Mouse (Mus musculus) embryonic facial prominence, embryonic 10.5 days (tissue): ENCODE data around the gene Adgrl2. TPM values are rescaled to one million over a fixed set of nuclear protein-coding genes. Genes with fewer than 3 reads are reported as not detected.
A peak's percentile ranks its signal among the peaks of the same experiment; 100 is the strongest.

Source experiments
- DNase-seq: peaks from one replicate; pipeline ENCODE4 v3.0.0-alpha.2; 2017; ENCODE audit warnings: low spot score
- H3K27ac ChIP-seq: fragments of 300-500 bp; sonication (generic); replicated peaks from 2 replicates; pipeline ENCODE4 v1.5.1; 2016; ENCODE audit warnings: mild to moderate bottlenecking
- H3K27me3 ChIP-seq: fragments of 300-500 bp; sonication (generic); replicated peaks from 2 replicates; pipeline ENCODE4 v1.6.1; 2016; ENCODE audit warnings: low read depth, mild to moderate bottlenecking; ENCODE audit not compliant: poor library complexity, severe bottlenecking
- H3K36me3 ChIP-seq: fragments of 300-500 bp; sonication (generic); replicated peaks from 2 replicates; pipeline ENCODE4 v1.6.1; 2016; ENCODE audit warnings: mild to moderate bottlenecking, moderate library complexity
- H3K4me1 ChIP-seq: fragments of 300-500 bp; sonication (generic); 2 replicates; pipeline ENCODE4 v1.6.1; 2016
- H3K4me3 ChIP-seq: fragments of 300-500 bp; sonication (generic); 2 replicates; pipeline ENCODE4 v1.5.1; 2016; ENCODE audit warnings: mild to moderate bottlenecking, moderate library complexity
- H3K9me3 ChIP-seq: fragments of 300-500 bp; sonication (generic); 2 replicates; pipeline ENCODE4 v1.6.1; 2016; ENCODE audit warnings: mild to moderate bottlenecking
- WGBS: fragments of 180-500 bp; shearing (Covaris S2); methylation state at CpG from one replicate; pipeline ENCODE4 v1.1.7; 2016; 5-methylcytosine and 5-hydroxymethylcytosine counted together
- polyA plus RNA-seq: library from polyadenylated mRNA; unstranded; fragments of >200 nt; fragmentation: Nextera tagmentation; extraction: Ambion mirVana; gene quantifications from 2 replicates; pipeline ENCODE4 v1.2.1, GENCODE M21; 2016

Adgrl2 gene
- 74.0 and 77.6 TPM in 2 replicates for polyA plus RNA-seq

- 0% methylated on average over 25 of the region's 25 CpGs for WGBS
- DNase-seq: peak; percentile 27
- no peaks in the 10 kb centered on the region for H3K36me3 ChIP-seq
- H3K4me3 ChIP-seq: peak within 1 kb of the TSS; percentile 98
- peak within 1 kb of the TSS; percentile 98 for H3K27ac ChIP-seq
- H3K9me3 ChIP-seq: no peaks in the 10 kb centered on the region
- H3K4me1 ChIP-seq: peaks cover 39% of the 10 kb centered on the region
- H3K27me3 ChIP-seq: no peaks in the 10 kb centered on the region
Measured at GRCm38 (mm10) chr3:148990531-148991003, at the start of gene Adgrl2. TSS of gene Adgrl2 (minus strand) at chr3:148990555.

GRCm38 (mm10) chr3:149038771-149039170, 48.4 kb upstream of the Adgrl2 start:
- Histone ChIP-seq H3K36me3 (no peaks in the 10 kb centered on the region), H3K4me3 (no peak overlapping the region), H3K27ac (no peak overlapping the region), H3K4me1 (peaks cover 23% of the 10 kb centered on the region), H3K9me3 (no peaks in the 10 kb centered on the region), H3K27me3 (no peaks in the 10 kb centered on the region)
- DNase-seq: no peak
- WGBS: 76% methylated on average over 4 of the region's 4 CpGs

- WGBS: 75% methylated on average over 5 of the region's 5 CpGs
- H3K36me3 ChIP-seq: no peaks in the 10 kb centered on the region
- H3K27me3 ChIP-seq: no peaks in the 10 kb centered on the region
- H3K27ac ChIP-seq: no peak overlapping the region
- peaks cover 8% of the 10 kb centered on the region; the same call in 1 of the 2 replicates for H3K4me1 ChIP-seq
- DNase-seq: no peak
- H3K9me3 ChIP-seq: no peaks in the 10 kb centered on the region
- H3K4me3 ChIP-seq: no peak overlapping the region
Measured at GRCm38 (mm10) chr3:149019925-149020324, 29.6 kb upstream of the Adgrl2 start.

GRCm38 (mm10) chr3:149009311-149009710, 19.0 kb upstream of the Adgrl2 start:
- WGBS: 76% methylated on average over 7 of the region's 7 CpGs
- Histone ChIP-seq H3K27ac (no peak overlapping the region), H3K4me3 (no peak overlapping the region), H3K36me3 (no peaks in the 10 kb centered on the region), H3K9me3 (no peaks in the 10 kb centered on the region), H3K4me1 (peaks cover 12% of the 10 kb centered on the region; the same call in 1 of the 2 replicates), H3K27me3 (no peaks in the 10 kb centered on the region)
- no peak for DNase-seq

- no peak overlapping the region for H3K4me3 ChIP-seq
- H3K4me1 ChIP-seq: peaks cover 12% of the 10 kb centered on the region; the same call in 1 of the 2 replicates
- H3K36me3 ChIP-seq: no peaks in the 10 kb centered on the region
- no peak for DNase-seq
- H3K27me3 ChIP-seq: no peaks in the 10 kb centered on the region
- 81% methylated on average over 6 of the region's 6 CpGs for whole genome bisulfite sequencing
- no peak overlapping the region for H3K27ac ChIP-seq
- no peaks in the 10 kb centered on the region for H3K9me3 ChIP-seq
Measured at GRCm38 (mm10) chr3:149008634-149009023, 18.3 kb upstream of the Adgrl2 start.

GRCm38 (mm10) chr3:149007860-149008633, 17.7 kb upstream of the Adgrl2 start:
- Histone ChIP-seq H3K4me3 (no peak overlapping the region), H3K9me3 (no peaks in the 10 kb centered on the region), H3K36me3 (no peaks in the 10 kb centered on the region), H3K4me1 (peaks cover 12% of the 10 kb centered on the region; the same call in 1 of the 2 replicates), H3K27ac (no peak overlapping the region), H3K27me3 (no peaks in the 10 kb centered on the region)
- DNase-seq: no peak
- 68% methylated on average over 20 of the region's 20 CpGs for WGBS

GRCm38 (mm10) chr3:149001364-149001763, 11.0 kb upstream of the Adgrl2 start:
- no peak for DNase-seq
- H3K27ac ChIP-seq: no peak overlapping the region
- H3K4me1 ChIP-seq: peaks cover 19% of the 10 kb centered on the region; the same call in 1 of the 2 replicates
- H3K9me3 ChIP-seq: no peaks in the 10 kb centered on the region
- no peak overlapping the region for H3K4me3 ChIP-seq
- 31% methylated on average over 8 of the region's 8 CpGs for WGBS
- no peaks in the 10 kb centered on the region for H3K36me3 ChIP-seq
- H3K27me3 ChIP-seq: 0 out of 2 replicates have a peak, but pooled peaks cover 12% of the 10 kb centered on the region

- H3K27me3 ChIP-seq: 0 out of 2 replicates have a peak, but pooled peaks cover 12% of the 10 kb centered on the region
- no peak overlapping the region for H3K4me3 ChIP-seq
- peaks cover 11% of the 10 kb centered on the region; the same call in 1 of the 2 replicates for H3K4me1 ChIP-seq
- no peaks in the 10 kb centered on the region for H3K9me3 ChIP-seq
- DNase-seq: no peak
- no peak overlapping the region for H3K27ac ChIP-seq
- WGBS: 78% methylated on average over 10 of the region's 10 CpGs
- H3K36me3 ChIP-seq: no peaks in the 10 kb centered on the region
Measured at GRCm38 (mm10) chr3:148998661-148999060, 8.3 kb upstream of the Adgrl2 start.

GRCm38 (mm10) chr3:148991056-148991455, 701 bp upstream of the Adgrl2 start:
- Histone ChIP-seq H3K27me3 (no peaks in the 10 kb centered on the region), H3K27ac (peak overlapping the region; percentile 98), H3K4me1 (peaks cover 34% of the 10 kb centered on the region), H3K9me3 (no peaks in the 10 kb centered on the region), H3K4me3 (peak overlapping the region; percentile 98), H3K36me3 (no peaks in the 10 kb centered on the region)
- WGBS: 3% methylated on average over 8 of the region's 8 CpGs
- DNase-seq: no peak

GRCm38 (mm10) chr3:148989818-148990530, 381 bp downstream of the Adgrl2 start:
- Histone ChIP-seq H3K4me1 (peaks cover 44% of the 10 kb centered on the region), H3K4me3 (peak overlapping the region; percentile 98), H3K27ac (peak overlapping the region; percentile 98), H3K36me3 (no peaks in the 10 kb centered on the region), H3K9me3 (no peaks in the 10 kb centered on the region), H3K27me3 (no peaks in the 10 kb centered on the region)
- WGBS: under 1% methylated on average over 65 of the region's 68 CpGs
- DNase-seq: peak; percentile 89

- Histone ChIP-seq H3K4me3 (peak overlapping the region; percentile 98), H3K4me1 (peaks cover 52% of the 10 kb centered on the region), H3K36me3 (no peaks in the 10 kb centered on the region), H3K9me3 (no peaks in the 10 kb centered on the region), H3K27ac (peak overlapping the region; percentile 98), H3K27me3 (no peaks in the 10 kb centered on the region)
- under 1% methylated on average over 75 of the region's 75 CpGs for WGBS
- peak; percentile 94 for DNase-seq
Measured at GRCm38 (mm10) chr3:148988996-148989817, 1.1 kb downstream of the Adgrl2 start.
